Mouse (Mus musculus): ENCODE results near the gene Alx1. TPM values are rescaled to one million over a fixed set of nuclear protein-coding genes. Genes with fewer than 3 reads are reported as not detected.

Gene Alx1
- polyA plus RNA-seq, 1 experiment from 2014 or later = 79.2 TPM

GRCm38 (mm10) chr10:103002556-103002955 is 27.5 kb downstream of the Alx1 start:
- DNase-seq (ENCODE audit: extremely low spot score, low spot score) = no peak
- 86% methylated on average over 2 of the region's 2 CpGs for WGBS
- Histone ChIP-seq H3K27ac (no peak overlapping the region), H3K27me3 (ENCODE audit: poor library complexity, severe bottlenecking) (no peaks in the 10 kb centered on the region), H3K36me3 (replicated peaks) (no peaks in the 10 kb centered on the region), H3K9me3 (no peaks in the 10 kb centered on the region), H3K4me3 (no peak overlapping the region), H3K4me1 (no peaks in the 10 kb centered on the region)

- no peaks in the 10 kb centered on the region for H3K9me3 ChIP-seq
- H3K36me3 ChIP-seq (replicated peaks) = no peaks in the 10 kb centered on the region
- DNase-seq (ENCODE audit: extremely low spot score, low spot score) = no peak
- no peak overlapping the region for H3K4me3 ChIP-seq
- no peaks in the 10 kb centered on the region for H3K4me1 ChIP-seq
- no peaks in the 10 kb centered on the region for H3K27me3 ChIP-seq (ENCODE audit: poor library complexity, severe bottlenecking)
- WGBS = 76% methylated on average over 8 of the region's 8 CpGs
- no peak overlapping the region for H3K27ac ChIP-seq
Measured at GRCm38 (mm10) chr10:103000902-103001301, 29.1 kb downstream of the Alx1 start.

DNA sequence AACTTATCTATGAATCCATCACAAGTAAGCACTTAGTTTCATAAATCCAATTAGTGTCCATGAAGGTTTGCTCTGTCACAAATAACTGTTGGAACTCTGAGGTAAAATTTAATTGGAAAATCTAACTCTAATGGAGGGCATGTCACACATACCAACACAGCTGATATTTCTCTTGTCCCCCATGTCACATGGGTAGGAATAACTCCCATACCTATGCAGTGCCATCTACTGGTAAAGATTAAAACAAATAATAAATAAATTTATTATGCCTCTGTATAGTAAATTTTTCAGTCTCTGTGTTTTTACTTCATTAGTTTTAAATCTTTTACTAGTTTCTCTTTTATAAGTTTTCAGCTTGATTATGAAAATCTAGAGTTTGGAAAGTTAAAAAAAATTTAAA is 30.4 kb downstream of the Alx1 start:
- Histone ChIP-seq H3K4me3 (no peak overlapping the region), H3K36me3 (replicated peaks) (no peaks in the 10 kb centered on the region), H3K9me3 (no peaks in the 10 kb centered on the region), H3K4me1 (no peaks in the 10 kb centered on the region), H3K27me3 (ENCODE audit: poor library complexity, severe bottlenecking) (no peaks in the 10 kb centered on the region), H3K27ac (no peak overlapping the region)
- DNase-seq (ENCODE audit: extremely low spot score, low spot score) = no peak

- WGBS = 94% methylated on average over 5 of the region's 5 CpGs
Measured at GRCm38 (mm10) chr10:102975106-102975505, 54.9 kb downstream of the Alx1 start.

DNA sequence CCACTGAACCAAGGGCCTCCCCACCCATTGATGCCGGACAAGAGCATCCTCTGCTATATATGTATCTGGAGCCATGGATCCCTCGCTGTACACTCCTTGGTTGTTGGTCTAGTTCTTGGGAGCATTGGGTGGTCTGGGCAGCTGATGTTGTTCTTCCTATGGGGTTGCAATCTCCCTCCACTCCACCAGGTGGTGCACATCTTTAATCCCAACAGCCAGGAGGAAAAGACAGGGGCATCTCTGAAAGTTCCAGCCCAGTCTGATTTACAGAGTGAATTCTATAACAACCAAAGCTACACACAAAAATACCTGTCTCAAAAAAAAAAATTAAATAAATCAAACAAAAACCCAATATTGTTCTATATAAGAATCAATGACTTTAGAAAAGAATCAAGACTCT is 70.4 kb downstream of the Alx1 start:
- WGBS = 94% methylated on average over 2 of the region's 2 CpGs
- H3K27ac ChIP-seq = no peak overlapping the region
- no peaks in the 10 kb centered on the region for H3K36me3 ChIP-seq (replicated peaks)
- no peaks in the 10 kb centered on the region for H3K9me3 ChIP-seq
- no peak for DNase-seq (ENCODE audit: extremely low spot score, low spot score)
- H3K4me1 ChIP-seq = no peaks in the 10 kb centered on the region
- H3K27me3 ChIP-seq (ENCODE audit: poor library complexity, severe bottlenecking) = no peaks in the 10 kb centered on the region
- no peak overlapping the region for H3K4me3 ChIP-seq

More at GRCm38 (mm10) chr10:102975106-102975505, 54.9 kb downstream of the Alx1 start:
- Histone ChIP-seq H3K27me3 (ENCODE audit: poor library complexity, severe bottlenecking) (no peaks in the 10 kb centered on the region), H3K27ac (no peak overlapping the region), H3K36me3 (replicated peaks) (no peaks in the 10 kb centered on the region), H3K9me3 (no peaks in the 10 kb centered on the region), H3K4me1 (no peaks in the 10 kb centered on the region), H3K4me3 (no peak overlapping the region)
- DNase-seq (ENCODE audit: extremely low spot score, low spot score) = no peak

Other genes with a start within 250 kb of the Alx1 start
- 1.1 and 1.7 TPM in 2 replicates for gene Lrriq1, start 206.1 kb upstream of the Alx1 start, polyA plus RNA-seq (2016; fragmentation: Nextera tagmentation; extraction: Ambion mirVana)

Measured in forebrain, embryonic 10.5 days (tissue).